Mouse (Mus musculus): Measurements from ENCODE around the gene Psmd11. TPM values are rescaled to one million over a fixed set of nuclear protein-coding genes. Genes with fewer than 3 reads are reported as not detected.

Gene Psmd11
- polyA plus RNA-seq, 1 experiment from 2014 or later: 293 TPM

DNA sequence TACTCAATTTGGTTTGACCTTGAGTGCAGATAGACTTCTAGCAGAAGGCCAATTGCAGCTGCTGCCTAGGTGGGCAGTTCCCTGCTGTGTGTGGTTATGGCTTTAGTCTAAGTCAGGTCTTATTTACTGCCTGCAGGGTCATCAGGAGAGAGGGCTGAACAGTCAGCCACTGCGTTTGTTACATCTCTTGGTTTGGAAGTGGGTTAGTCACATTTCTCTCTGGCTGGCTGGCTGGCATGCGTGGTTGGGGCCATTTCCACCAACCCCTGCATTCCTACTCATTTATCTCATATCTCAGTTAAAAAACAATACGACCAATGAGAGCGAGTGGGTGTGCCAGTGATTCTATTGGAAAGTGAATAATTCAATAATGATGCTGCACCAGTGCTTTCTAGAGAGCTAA, 71.1 kb downstream of the Psmd11 start:
- Histone ChIP-seq H3K27ac (replicated peaks) (peak overlapping the region; percentile 81), H3K9ac (no peak overlapping the region), H3K9me3 (no peaks in the 10 kb centered on the region), H3K4me2 (no peak overlapping the region), H3K4me1 (replicated peaks) (peaks cover 44% of the 10 kb centered on the region), H3K27me3 (no peaks in the 10 kb centered on the region), H3K4me3 (no peak overlapping the region), H3K36me3 (no peaks in the 10 kb centered on the region)
- no peak for ATAC-seq (ENCODE audit: low read depth)
- whole genome bisulfite sequencing: 47% methylated on average over 4 of the region's 4 CpGs

DNA sequence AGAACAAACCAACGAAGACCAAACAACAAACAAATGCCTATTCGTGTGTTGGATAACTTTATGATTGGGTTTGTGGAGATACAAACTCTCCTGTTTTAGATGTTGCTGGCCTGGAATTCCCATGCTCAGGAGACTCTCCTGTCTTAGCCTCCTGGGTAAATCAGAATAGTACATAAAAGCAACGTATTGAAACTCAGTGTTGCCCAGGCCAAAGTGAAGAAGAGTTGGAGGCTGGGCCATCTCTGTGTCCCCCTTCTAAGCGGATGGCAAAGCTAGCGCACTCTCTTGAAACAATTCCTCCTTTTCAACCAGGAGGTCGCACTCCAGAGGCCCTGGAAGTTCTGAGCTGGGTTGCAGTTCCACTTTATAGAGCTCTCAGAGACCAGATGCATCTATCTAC, 74.9 kb downstream of the Psmd11 start:
- no peak overlapping the region for H3K4me3 ChIP-seq
- H3K4me2 ChIP-seq: no peak overlapping the region
- H3K36me3 ChIP-seq: no peaks in the 10 kb centered on the region
- H3K27me3 ChIP-seq: no peaks in the 10 kb centered on the region
- H3K4me1 ChIP-seq (replicated peaks): peaks cover 56% of the 10 kb centered on the region
- 75% methylated on average over 6 of the region's 6 CpGs for WGBS
- peak overlapping the region; percentile 65 for H3K9ac ChIP-seq
- H3K27ac ChIP-seq (replicated peaks): peak overlapping the region; percentile 100
- ATAC-seq (ENCODE audit: low read depth): no peak
- H3K9me3 ChIP-seq: no peaks in the 10 kb centered on the region

DNA sequence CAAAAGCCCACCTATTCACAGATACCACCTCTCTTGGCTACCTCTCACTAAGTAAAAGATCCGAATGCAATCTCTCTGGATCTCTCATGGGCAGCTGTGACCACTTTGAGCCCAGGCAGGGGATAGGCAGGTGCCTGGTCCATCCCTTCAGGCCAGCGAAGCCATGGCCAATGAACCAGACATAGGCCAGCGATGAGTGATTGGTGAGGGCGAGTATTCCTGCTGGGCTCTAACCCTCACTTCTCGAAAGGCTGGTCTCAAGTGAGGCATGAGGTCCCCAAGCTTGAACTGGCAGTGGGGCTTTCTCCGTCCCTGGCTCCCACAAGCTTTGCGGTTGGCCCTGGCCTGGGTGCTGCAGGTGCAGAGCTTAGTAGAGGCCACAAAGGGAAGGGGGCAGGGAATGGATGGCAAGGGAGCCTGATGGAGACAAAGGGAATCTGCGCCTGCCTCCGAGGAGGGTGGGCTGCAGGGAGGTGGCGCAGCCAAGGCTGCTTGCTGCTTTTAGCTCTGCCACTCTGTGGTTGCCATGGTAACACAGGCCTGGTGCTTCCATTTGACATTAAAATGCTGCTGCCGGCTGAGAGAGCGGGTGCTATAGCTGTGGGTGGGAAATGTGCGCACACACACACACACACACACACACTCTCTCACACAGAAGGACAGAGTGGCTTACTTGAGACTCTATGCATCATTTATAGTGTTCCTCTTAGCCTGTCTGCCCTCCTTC, 75.5 kb downstream of the Psmd11 start:
- ATAC-seq (ENCODE audit: low read depth): peak; percentile 94
- Histone ChIP-seq H3K27ac (replicated peaks) (peak overlapping the region; percentile 100), H3K9ac (peak overlapping the region; percentile 65), H3K4me3 (no peak overlapping the region), H3K9me3 (no peaks in the 10 kb centered on the region), H3K4me1 (replicated peaks) (peaks cover 55% of the 10 kb centered on the region), H3K36me3 (no peaks in the 10 kb centered on the region), H3K4me2 (peak overlapping the region; percentile 38), H3K27me3 (no peaks in the 10 kb centered on the region)
- 7% methylated on average over 13 of the region's 13 CpGs for WGBS

DNA sequence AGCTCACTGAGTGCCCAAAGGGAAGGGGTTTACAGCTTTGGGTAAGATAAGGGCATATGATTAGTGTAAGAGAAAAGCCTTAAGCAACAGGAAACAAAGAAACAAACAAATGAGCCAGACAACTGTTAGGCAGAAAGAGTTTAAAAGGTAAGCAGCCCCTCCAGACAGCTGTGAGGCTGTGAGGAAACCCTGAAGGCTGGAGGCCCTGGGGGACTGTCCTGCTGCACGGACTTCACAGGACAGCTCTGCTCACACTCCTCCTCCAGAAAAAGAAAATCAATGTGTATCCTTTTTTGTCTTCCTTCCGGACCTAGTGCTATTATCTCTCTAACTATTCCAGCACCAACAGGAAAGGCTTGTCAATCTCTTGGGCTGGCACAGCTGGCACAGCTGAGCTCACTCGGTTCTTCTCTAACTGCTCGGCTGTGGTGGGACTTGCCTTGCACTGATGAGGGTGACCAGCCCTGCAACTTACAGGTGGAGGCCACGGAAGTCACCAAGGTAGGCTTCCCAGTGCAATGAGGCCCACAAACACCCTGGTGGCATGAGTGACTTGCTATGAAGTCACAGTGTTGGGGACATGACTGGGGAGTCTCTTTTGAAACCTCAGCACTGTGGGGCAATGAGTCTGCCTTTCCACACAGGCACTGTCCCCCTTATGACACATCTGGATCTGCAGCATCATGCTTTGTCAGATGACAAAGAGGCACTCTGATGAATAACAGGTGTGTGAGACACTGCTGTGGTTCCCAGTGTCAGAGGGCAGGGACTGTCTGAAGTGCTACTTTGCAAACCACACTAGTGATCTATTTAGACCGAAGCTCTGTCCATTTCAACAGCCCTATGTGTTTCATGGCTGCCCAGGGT, 76.3 kb downstream of the Psmd11 start:
- ATAC-seq (ENCODE audit: low read depth): peak; percentile 60

DNA sequence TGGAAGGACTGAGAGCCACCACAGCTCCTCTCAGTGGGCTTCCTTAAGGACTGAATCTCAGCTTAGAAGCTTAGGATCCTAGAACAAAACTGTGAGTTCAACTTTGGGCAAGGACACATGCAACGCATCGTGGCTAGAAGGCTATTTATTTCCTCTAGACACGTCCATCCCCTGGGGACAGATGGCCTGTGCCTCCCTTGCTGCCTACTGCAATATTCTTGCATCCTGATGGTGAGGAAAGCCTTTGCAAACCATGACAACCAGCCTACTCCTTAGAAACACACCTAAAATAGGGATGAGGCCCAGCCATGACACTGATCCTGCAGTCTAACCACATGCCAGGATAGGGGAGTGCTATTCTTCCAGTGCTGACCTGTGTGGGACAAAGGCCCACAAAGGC, 77.2 kb downstream of the Psmd11 start:
- H3K4me1 ChIP-seq (replicated peaks): peaks cover 44% of the 10 kb centered on the region
- WGBS: 71% methylated on average over 3 of the region's 3 CpGs
- no peak overlapping the region for H3K4me3 ChIP-seq
- no peak overlapping the region for H3K9ac ChIP-seq
- no peaks in the 10 kb centered on the region for H3K36me3 ChIP-seq
- H3K9me3 ChIP-seq: no peaks in the 10 kb centered on the region
- H3K27me3 ChIP-seq: peaks cover 5% of the 10 kb centered on the region
- no peak for ATAC-seq (ENCODE audit: low read depth)
- H3K27ac ChIP-seq (replicated peaks): peak overlapping the region; percentile 100
- no peak overlapping the region for H3K4me2 ChIP-seq

More for the DNA sequence above, 76.3 kb downstream of the Psmd11 start:
- peak overlapping the region; percentile 38 for H3K4me2 ChIP-seq
- no peaks in the 10 kb centered on the region for H3K36me3 ChIP-seq
- H3K27me3 ChIP-seq: no peaks in the 10 kb centered on the region
- H3K9me3 ChIP-seq: no peaks in the 10 kb centered on the region
- no peak overlapping the region for H3K4me3 ChIP-seq
- H3K4me1 ChIP-seq (replicated peaks): peaks cover 52% of the 10 kb centered on the region
- H3K9ac ChIP-seq: peak overlapping the region; percentile 65
- 28% methylated on average over 6 of the region's 6 CpGs for WGBS
- H3K27ac ChIP-seq (replicated peaks): peak overlapping the region; percentile 100

DNA sequence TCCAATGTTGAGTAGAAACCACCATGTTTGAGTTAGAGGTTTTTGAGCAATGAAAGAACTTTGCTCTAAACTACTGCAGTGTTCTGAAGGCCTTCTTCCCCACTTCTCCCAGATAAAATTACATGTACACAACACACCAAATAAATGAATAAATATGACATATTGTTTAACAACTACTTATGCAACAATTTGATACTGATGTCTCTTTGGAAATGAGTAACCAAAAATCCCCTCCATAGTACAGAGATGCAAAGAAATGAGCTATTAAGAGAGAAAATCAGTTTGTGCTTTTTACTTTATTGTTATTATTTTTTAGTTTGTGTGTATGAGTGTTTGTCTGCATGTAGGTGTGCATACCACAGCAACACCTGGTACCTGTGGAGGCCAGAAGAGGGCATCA, 78.1 kb downstream of the Psmd11 start:
- Histone ChIP-seq H3K9ac (no peak overlapping the region), H3K4me3 (no peak overlapping the region), H3K9me3 (no peaks in the 10 kb centered on the region), H3K4me2 (no peak overlapping the region), H3K4me1 (replicated peaks) (peaks cover 43% of the 10 kb centered on the region), H3K27me3 (peaks cover 9% of the 10 kb centered on the region), H3K36me3 (no peaks in the 10 kb centered on the region), H3K27ac (replicated peaks) (no peak overlapping the region)
- no peak for ATAC-seq (ENCODE audit: low read depth)

DNA sequence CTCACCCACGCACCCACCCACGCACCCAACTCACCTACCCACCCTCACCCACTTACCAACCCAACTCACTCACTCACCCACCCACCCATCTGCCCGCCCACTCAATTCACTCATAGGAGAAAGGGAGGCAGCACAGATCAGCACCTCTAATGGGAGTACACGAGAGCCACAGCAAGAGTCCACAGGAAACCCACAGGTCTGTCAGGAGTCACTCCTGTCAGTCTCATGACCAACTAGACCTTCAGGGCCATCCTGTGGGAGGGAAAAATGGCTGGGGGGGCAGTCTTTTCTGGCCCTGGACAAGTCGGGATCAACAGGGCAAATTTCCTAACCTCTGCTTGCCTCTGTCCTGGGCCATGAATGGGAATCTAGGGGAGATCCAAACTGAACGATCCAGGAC, 79.4 kb downstream of the Psmd11 start:
- no peak overlapping the region for H3K4me2 ChIP-seq
- no peaks in the 10 kb centered on the region for H3K9me3 ChIP-seq
- 90% methylated on average over 6 of the region's 6 CpGs for WGBS
- no peak for ATAC-seq (ENCODE audit: low read depth)
- H3K27me3 ChIP-seq: peaks cover 13% of the 10 kb centered on the region
- no peak overlapping the region for H3K9ac ChIP-seq
- H3K4me3 ChIP-seq: no peak overlapping the region
- H3K4me1 ChIP-seq (replicated peaks): peaks cover 51% of the 10 kb centered on the region
- no peak overlapping the region for H3K27ac ChIP-seq (replicated peaks)
- H3K36me3 ChIP-seq: no peaks in the 10 kb centered on the region

DNA sequence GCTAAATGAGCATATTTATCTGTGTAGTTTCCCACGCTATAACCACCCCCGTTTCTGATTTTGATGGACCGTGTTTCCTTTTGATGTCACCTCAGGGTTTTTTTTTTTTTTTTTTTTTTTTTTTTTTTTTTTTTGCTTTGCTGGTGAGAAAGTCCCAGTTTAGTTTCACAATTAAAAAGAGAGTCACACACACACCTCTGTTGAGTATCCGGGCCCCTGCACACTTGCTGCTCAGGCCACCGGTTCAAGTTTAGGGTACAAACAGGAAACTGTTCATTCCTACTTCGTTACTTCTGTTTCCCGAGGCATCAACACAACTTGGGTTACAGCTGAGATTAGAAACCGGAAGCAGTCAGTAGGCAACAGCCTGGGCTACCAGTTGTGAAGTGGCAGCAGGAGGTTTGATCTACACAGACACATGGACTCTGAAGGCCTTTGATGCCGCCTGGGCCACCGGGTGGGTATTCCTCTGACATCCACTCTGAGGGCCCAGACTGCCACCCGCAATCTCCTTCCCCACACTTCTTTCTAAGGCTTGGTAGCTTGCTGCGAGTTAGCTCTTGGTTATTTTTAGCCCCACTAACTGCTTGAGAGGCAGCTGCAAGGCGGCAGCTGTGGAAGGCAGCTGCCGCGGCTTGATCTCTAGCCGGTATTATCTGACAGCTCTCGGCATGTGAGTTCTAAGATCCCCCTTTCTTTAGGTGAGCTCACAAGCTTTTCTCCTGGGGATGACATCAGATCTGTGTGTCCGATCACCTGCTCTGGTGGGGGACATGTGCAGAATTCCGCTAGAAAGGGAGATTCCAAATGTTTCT, 80.2 kb downstream of the Psmd11 start:
- Histone ChIP-seq H3K27me3 (peaks cover 17% of the 10 kb centered on the region), H3K9me3 (no peaks in the 10 kb centered on the region), H3K4me1 (replicated peaks) (peaks cover 50% of the 10 kb centered on the region), H3K27ac (replicated peaks) (peak overlapping the region; percentile 4; the same call in 1 of the 2 replicates), H3K9ac (0 out of 2 replicates have a peak overlapping the region, but pooled peaks have one; percentile 38), H3K4me2 (no peak overlapping the region), H3K4me3 (no peak overlapping the region), H3K36me3 (no peaks in the 10 kb centered on the region)
- no peak for ATAC-seq (ENCODE audit: low read depth)
- WGBS: 49% methylated on average over 19 of the region's 19 CpGs

DNA sequence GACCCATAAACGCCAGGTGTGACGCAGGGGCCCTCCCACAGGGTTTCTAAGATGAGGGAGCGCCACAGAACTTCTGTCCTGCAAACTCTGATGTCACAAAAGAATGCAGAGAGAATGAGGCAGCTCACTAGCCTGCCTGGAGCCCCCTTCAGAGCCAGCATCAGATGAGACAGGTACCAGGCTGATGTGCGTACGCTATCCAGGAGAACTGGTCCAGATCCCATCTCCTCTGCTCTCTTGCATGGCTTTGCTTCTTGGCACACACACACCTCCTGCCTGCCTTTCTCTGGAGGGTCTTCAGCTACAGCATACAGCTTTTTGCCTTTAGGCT, 80.7 kb downstream of the Psmd11 start:
- H3K9me3 ChIP-seq: no peaks in the 10 kb centered on the region
- H3K4me1 ChIP-seq (replicated peaks): peaks cover 49% of the 10 kb centered on the region
- H3K4me2 ChIP-seq: no peak overlapping the region
- 0 out of 2 replicates have a peak overlapping the region, but pooled peaks have one; percentile 38 for H3K9ac ChIP-seq
- 73% methylated on average over 5 of the region's 5 CpGs for WGBS
- no peak overlapping the region for H3K4me3 ChIP-seq
- peak overlapping the region; percentile 4; the same call in 1 of the 2 replicates for H3K27ac ChIP-seq (replicated peaks)
- no peaks in the 10 kb centered on the region for H3K36me3 ChIP-seq
- no peak for ATAC-seq (ENCODE audit: low read depth)
- H3K27me3 ChIP-seq: peaks cover 17% of the 10 kb centered on the region

DNA sequence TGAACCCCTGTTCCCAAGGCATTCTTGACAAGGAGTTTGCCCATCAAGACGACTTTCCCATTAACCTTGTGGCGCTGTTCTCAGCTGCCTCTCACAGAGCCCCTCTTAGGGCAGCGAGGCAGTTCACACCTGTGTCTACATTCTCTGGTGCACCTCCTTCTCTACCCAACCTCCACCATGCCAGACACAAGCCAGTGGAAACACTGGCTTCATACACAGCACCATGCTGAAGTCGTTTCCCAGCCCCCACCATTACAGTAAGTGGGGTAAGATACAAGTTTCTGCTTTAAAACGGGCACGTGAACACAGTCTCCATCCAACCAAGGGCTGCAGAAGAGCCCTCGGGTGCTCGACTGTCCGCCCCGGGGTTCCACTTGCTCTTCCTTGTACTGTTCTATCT, 81.7 kb downstream of the Psmd11 start:
- no peak overlapping the region for H3K27ac ChIP-seq (replicated peaks)
- no peak overlapping the region for H3K9ac ChIP-seq
- no peak overlapping the region for H3K4me3 ChIP-seq
- no peaks in the 10 kb centered on the region for H3K9me3 ChIP-seq
- no peak overlapping the region for H3K4me2 ChIP-seq
- ATAC-seq (ENCODE audit: low read depth): no peak
- 91% methylated on average over 10 of the region's 10 CpGs for WGBS
- peaks cover 43% of the 10 kb centered on the region for H3K4me1 ChIP-seq (replicated peaks)
- no peaks in the 10 kb centered on the region for H3K36me3 ChIP-seq
- peaks cover 17% of the 10 kb centered on the region for H3K27me3 ChIP-seq

DNA sequence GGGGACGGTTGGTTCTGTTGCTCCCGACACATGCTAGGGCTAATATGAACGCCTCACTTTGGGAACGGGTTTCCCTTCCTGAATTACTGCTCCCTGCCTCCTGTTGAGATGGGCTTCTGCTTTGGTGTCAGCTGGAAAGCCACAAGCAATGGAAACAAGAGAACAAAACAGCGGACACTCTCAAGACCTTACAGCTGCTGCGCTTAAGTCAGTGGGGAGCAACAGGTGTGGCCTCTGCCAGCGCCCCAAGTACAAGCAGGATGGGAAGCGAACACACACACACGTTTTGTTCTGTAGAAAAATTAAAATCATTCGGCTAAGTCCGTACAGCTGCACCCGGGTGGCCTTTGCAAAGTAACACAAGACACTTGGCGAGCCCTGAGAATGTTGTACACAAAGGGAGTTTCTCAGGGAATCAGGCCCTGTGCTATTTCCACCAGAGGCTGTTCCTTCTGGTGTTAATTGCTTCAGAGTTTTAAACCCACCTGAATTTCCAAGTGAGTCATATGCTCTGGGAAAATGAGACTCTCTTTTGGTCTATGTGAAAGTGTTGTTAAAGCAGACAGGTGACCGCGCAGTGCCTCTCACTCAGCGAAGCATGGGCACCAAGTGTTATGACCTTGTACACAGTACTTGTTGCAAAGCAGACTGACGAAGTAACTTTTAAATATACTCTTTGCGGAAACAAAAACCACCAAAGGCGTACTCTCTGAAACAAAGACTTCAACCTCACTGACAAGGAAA, 84.1 kb downstream of the Psmd11 start:
- no peak for ATAC-seq (ENCODE audit: low read depth)
- peaks cover 17% of the 10 kb centered on the region for H3K27me3 ChIP-seq
- no peaks in the 10 kb centered on the region for H3K9me3 ChIP-seq
- H3K4me3 ChIP-seq: no peak overlapping the region
- WGBS: 69% methylated on average over 19 of the region's 19 CpGs
- no peaks in the 10 kb centered on the region for H3K36me3 ChIP-seq
- peaks cover 36% of the 10 kb centered on the region for H3K4me1 ChIP-seq (replicated peaks)
- H3K9ac ChIP-seq: no peak overlapping the region
- H3K27ac ChIP-seq (replicated peaks): no peak overlapping the region
- H3K4me2 ChIP-seq: no peak overlapping the region

All from neural tube, embryonic 13.5 days (tissue).